8 mouse cellular contexts compared by ENCODE assay signal in genomic region chr7:16885905-16886304, GRCm38 (mm10). TPM values are rescaled to one million over a fixed set of nuclear protein-coding genes. Genes with fewer than 3 reads are reported as not detected.
DNase-seq lines count a peak whose midpoint lies in the region; ATAC-seq and TF ChIP-seq lines count a peak whose summit lies in the region.

No protein-coding gene starts in this region.

- H3K4me1 ChIP-seq in midbrain, embryonic 10.5 days, result peaks cover 20% of the 10 kb centered on the region
- peaks cover 1% of the 10 kb centered on the region; the same call in 1 of the 2 replicates for H3K4me1 ChIP-seq in midbrain, embryonic 16.5 days (ENCODE audit: control insufficient read depth, insufficient read depth, low read length)
- peaks cover 32% of the 10 kb centered on the region for H3K4me1 ChIP-seq in limb, embryonic 10.5 days
- H3K4me1 ChIP-seq in stomach, postnatal 0 days (replicated peaks; ENCODE audit: control insufficient read depth, insufficient read depth), result no peaks in the 10 kb centered on the region; the same call in 1 of the 2 replicates

- H3K9me3 ChIP-seq in midbrain, embryonic 10.5 days (replicated peaks), result peaks cover 24% of the 10 kb centered on the region
- H3K9me3 ChIP-seq in midbrain, embryonic 16.5 days (replicated peaks; ENCODE audit: control insufficient read depth, low read length, poor library complexity, severe bottlenecking), result peaks cover 2% of the 10 kb centered on the region; the same call in 1 of the 2 replicates
- peaks cover 18% of the 10 kb centered on the region for H3K9me3 ChIP-seq in limb, embryonic 10.5 days (replicated peaks)
- peaks cover 8% of the 10 kb centered on the region for H3K9me3 ChIP-seq in stomach, postnatal 0 days (ENCODE audit: control insufficient read depth, low read length)

- H3K4me3 ChIP-seq in gastrocnemius, adult 2 months, result no peak overlapping the region
- peak overlapping the region; percentile 44 for H3K4me3 ChIP-seq in midbrain, embryonic 10.5 days
- H3K4me3 ChIP-seq in midbrain, embryonic 16.5 days (ENCODE audit: low read depth, low read length), result no peak overlapping the region
- H3K4me3 ChIP-seq in limb, embryonic 10.5 days, result peak overlapping the region; percentile 29
- H3K4me3 ChIP-seq in stomach, postnatal 0 days (ENCODE audit: low read depth, low read length), result no peak overlapping the region

- H3K36me3 ChIP-seq in midbrain, embryonic 10.5 days, result peaks cover 58% of the 10 kb centered on the region
- peaks cover 25% of the 10 kb centered on the region for H3K36me3 ChIP-seq in midbrain, embryonic 16.5 days (ENCODE audit: control insufficient read depth, insufficient read depth, low read length)
- peaks cover 88% of the 10 kb centered on the region for H3K36me3 ChIP-seq in limb, embryonic 10.5 days
- H3K36me3 ChIP-seq in stomach, postnatal 0 days (ENCODE audit: control insufficient read depth, insufficient read depth, low read length), result peaks cover 15% of the 10 kb centered on the region

- DNase-seq in gastrocnemius, adult 2 months, result peak; percentile 19
- no peak for DNase-seq in gastrocnemius, adult 18-20 months (ENCODE audit: low spot score)
- no peak for DNase-seq in midbrain, embryonic 10.5 days (ENCODE audit: low spot score)
- DNase-seq in limb, embryonic 10.5 days (ENCODE audit: low spot score), result no peak
- no peak for DNase-seq in stomach, postnatal 0 days (ENCODE audit: low spot score)
- DNase-seq in gastrocnemius, postnatal 14 days, result no peak
- no peak for DNase-seq in adrenal gland, postnatal 36 days

- H3K27me3 ChIP-seq in midbrain, embryonic 10.5 days (ENCODE audit: low read depth, poor library complexity, severe bottlenecking), result peaks cover 92% of the 10 kb centered on the region
- H3K27me3 ChIP-seq in midbrain, embryonic 16.5 days (ENCODE audit: control insufficient read depth, insufficient read depth, low read depth, low read length), result peaks cover 31% of the 10 kb centered on the region
- peaks cover 31% of the 10 kb centered on the region for H3K27me3 ChIP-seq in limb, embryonic 10.5 days (ENCODE audit: low read depth, poor library complexity, severe bottlenecking)
- no peaks in the 10 kb centered on the region for H3K27me3 ChIP-seq in stomach, postnatal 0 days (ENCODE audit: control insufficient read depth, insufficient read depth, low read length)

- intact Hi-C loops in gastrocnemius, adult 2 months (cut with DNase I), result loop anchor here (5.0 kb wide), 1 partner anchor 74 kb away; no protein-coding TSS in a partner anchor
- intact Hi-C loops in gastrocnemius, postnatal 14 days (cut with DNase I; ENCODE audit: low total_unique reads), result no loop called here

- no peak for TF ChIP-seq EP300 in stomach, postnatal 0 days (optimal IDR thresholded peaks at IDR 0.05)

- TF ChIP-seq CTCF in gastrocnemius, adult 2 months (IDR thresholded peaks at IDR 0.05), result no peak
- TF ChIP-seq CTCF in stomach, postnatal 0 days (IDR thresholded peaks at IDR 0.05; ENCODE audit: low read depth), result no peak

- no peak for ATAC-seq in midbrain, embryonic 16.5 days
- ATAC-seq in stomach, postnatal 0 days (ENCODE audit: low FRiP score, low TSS enrichment), result no peak

- no peak overlapping the region for H3K27ac ChIP-seq in gastrocnemius, adult 2 months
- H3K27ac ChIP-seq in midbrain, embryonic 10.5 days (replicated peaks), result 0 out of 2 replicates have a peak overlapping the region, but pooled peaks have one; percentile 49
- H3K27ac ChIP-seq in midbrain, embryonic 16.5 days (ENCODE audit: low read length), result no peak overlapping the region
- peak overlapping the region; percentile 80 for H3K27ac ChIP-seq in limb, embryonic 10.5 days
- H3K27ac ChIP-seq in stomach, postnatal 0 days (replicated peaks), result no peak overlapping the region

- H3K9ac ChIP-seq in midbrain, embryonic 16.5 days (ENCODE audit: low read depth, low read length), result no peak overlapping the region
- no peak overlapping the region for H3K9ac ChIP-seq in stomach, postnatal 0 days (ENCODE audit: low read length)

- H3K4me2 ChIP-seq in midbrain, embryonic 16.5 days (ENCODE audit: low read length), result no peak overlapping the region
- H3K4me2 ChIP-seq in stomach, postnatal 0 days (replicated peaks; ENCODE audit: low read depth), result peak overlapping the region; percentile 31; the same call in 1 of the 2 replicates

- WGBS in midbrain, embryonic 10.5 days, result 42% methylated on average over 59 of the region's 59 CpGs
- 37% methylated on average over 59 of the region's 59 CpGs for WGBS in midbrain, embryonic 16.5 days
- 49% methylated on average over 59 of the region's 59 CpGs for WGBS in limb, embryonic 10.5 days
- WGBS in stomach, postnatal 0 days, result 58% methylated on average over 59 of the region's 59 CpGs

RNA-seq across cellular contexts. Expression of gene Gng8, which starts 5.7 kb away (rescaled TPM):
- not detected for total RNA-seq in gastrocnemius, adult 2 months (2021)
- under 1 TPM; 0.37 to 0.71 TPM for total RNA-seq in gastrocnemius, adult 18-20 months (2021)
- 5.4 and 8.5 TPM in 2 replicates for polyA plus RNA-seq in midbrain, embryonic 10.5 days (2016; fragmentation: Nextera tagmentation; extraction: Ambion mirVana)
- 14.0 and 49.2 TPM in 2 replicates for polyA plus RNA-seq in midbrain, embryonic 16.5 days (2015; fragmentation: Nextera tagmentation; extraction: Ambion mirVana)
- polyA plus RNA-seq in limb, embryonic 10.5 days (2016; fragmentation: Nextera tagmentation; extraction: Ambion mirVana), result 15.4 and 18.5 TPM in 2 replicates
- polyA plus RNA-seq in stomach, postnatal 0 days (2015; fragmentation: Nextera tagmentation; extraction: Ambion mirVana), result 7.3 and 7.4 TPM in 2 replicates
- total RNA-seq in gastrocnemius, postnatal 14 days (2021), result under 1 TPM; 0.47 to 0.66 TPM
- total RNA-seq in adrenal gland, postnatal 36 days (2021), result under 1 TPM in 1 of 2 experiments, not detected in 1; 0.89 TPM

RNA-seq across cellular contexts. Expression of gene Dact3, which starts 10.8 kb away (rescaled TPM):
- 1 to 10 TPM in 1 of 2 experiments, under 1 TPM in 1; 0.99 to 1.7 TPM for total RNA-seq in gastrocnemius, adult 2 months (2021)
- total RNA-seq in gastrocnemius, adult 18-20 months (2021), result 1 to 10 TPM in 1 of 2 experiments, under 1 TPM in 1; 0.89 to 1.6 TPM
- 1.9 and 2.2 TPM in 2 replicates for polyA plus RNA-seq in midbrain, embryonic 10.5 days (2016; fragmentation: Nextera tagmentation; extraction: Ambion mirVana)
- 2.6 and 3.0 TPM in 2 replicates for polyA plus RNA-seq in midbrain, embryonic 16.5 days (2015; fragmentation: Nextera tagmentation; extraction: Ambion mirVana)
- 7.0 and 8.2 TPM in 2 replicates for polyA plus RNA-seq in limb, embryonic 10.5 days (2016; fragmentation: Nextera tagmentation; extraction: Ambion mirVana)
- 3.5 and 5.1 TPM in 2 replicates for polyA plus RNA-seq in stomach, postnatal 0 days (2015; fragmentation: Nextera tagmentation; extraction: Ambion mirVana)
- total RNA-seq in gastrocnemius, postnatal 14 days (2021), result 1 to 10 TPM; 3.9 to 7.1 TPM
- total RNA-seq in adrenal gland, postnatal 36 days (2021), result 1 to 10 TPM; 2.4 to 3.6 TPM

RNA-seq across cellular contexts. Expression of gene Ptgir, which starts 20.4 kb away (rescaled TPM):
- total RNA-seq in gastrocnemius, adult 2 months (2021), result under 1 TPM; 0.67 to 0.79 TPM
- 1 to 10 TPM in 1 of 2 experiments, under 1 TPM in 1; 0.39 to 2.2 TPM for total RNA-seq in gastrocnemius, adult 18-20 months (2021)
- polyA plus RNA-seq in midbrain, embryonic 10.5 days (2016; fragmentation: Nextera tagmentation; extraction: Ambion mirVana), result 0.17 and 0.56 TPM in 2 replicates
- 0.22 and 0.23 TPM in 2 replicates for polyA plus RNA-seq in midbrain, embryonic 16.5 days (2015; fragmentation: Nextera tagmentation; extraction: Ambion mirVana)
- 0.18 and 0.43 TPM in 2 replicates for polyA plus RNA-seq in limb, embryonic 10.5 days (2016; fragmentation: Nextera tagmentation; extraction: Ambion mirVana)
- polyA plus RNA-seq in stomach, postnatal 0 days (2015; fragmentation: Nextera tagmentation; extraction: Ambion mirVana), result 1.5 and 1.6 TPM in 2 replicates
- total RNA-seq in gastrocnemius, postnatal 14 days (2021), result 1 to 10 TPM; 1.6 to 2.6 TPM
- 1 to 10 TPM; 1.2 to 2.0 TPM for total RNA-seq in adrenal gland, postnatal 36 days (2021)

RNA-seq across cellular contexts. Expression of gene Calm3, which starts 38.0 kb away (rescaled TPM):
- total RNA-seq in gastrocnemius, adult 2 months (2021), result 100 to 1,000 TPM; 290 to 400 TPM
- 100 to 1,000 TPM; 334 to 349 TPM for total RNA-seq in gastrocnemius, adult 18-20 months (2021)
- polyA plus RNA-seq in midbrain, embryonic 10.5 days (2016; fragmentation: Nextera tagmentation; extraction: Ambion mirVana), result 174 and 180 TPM in 2 replicates
- polyA plus RNA-seq in midbrain, embryonic 16.5 days (2015; fragmentation: Nextera tagmentation; extraction: Ambion mirVana), result 405 and 443 TPM in 2 replicates
- 127 and 134 TPM in 2 replicates for polyA plus RNA-seq in limb, embryonic 10.5 days (2016; fragmentation: Nextera tagmentation; extraction: Ambion mirVana)
- polyA plus RNA-seq in stomach, postnatal 0 days (2015; fragmentation: Nextera tagmentation; extraction: Ambion mirVana), result 49.1 and 58.7 TPM in 2 replicates
- 100 to 1,000 TPM; 247 to 276 TPM for total RNA-seq in gastrocnemius, postnatal 14 days (2021)
- total RNA-seq in adrenal gland, postnatal 36 days (2021), result 100 to 1,000 TPM; 232 to 251 TPM

RNA-seq across cellular contexts. Expression of gene Prkd2, which starts 43.2 kb away (rescaled TPM):
- 1 to 10 TPM; 3.9 to 8.2 TPM for total RNA-seq in gastrocnemius, adult 2 months (2021)
- 1 to 10 TPM; 4.9 to 5.9 TPM for total RNA-seq in gastrocnemius, adult 18-20 months (2021)
- polyA plus RNA-seq in midbrain, embryonic 10.5 days (2016; fragmentation: Nextera tagmentation; extraction: Ambion mirVana), result 11.1 and 11.8 TPM in 2 replicates
- 6.0 and 6.9 TPM in 2 replicates for polyA plus RNA-seq in midbrain, embryonic 16.5 days (2015; fragmentation: Nextera tagmentation; extraction: Ambion mirVana)
- polyA plus RNA-seq in limb, embryonic 10.5 days (2016; fragmentation: Nextera tagmentation; extraction: Ambion mirVana), result 15.0 and 15.6 TPM in 2 replicates
- 7.5 and 8.8 TPM in 2 replicates for polyA plus RNA-seq in stomach, postnatal 0 days (2015; fragmentation: Nextera tagmentation; extraction: Ambion mirVana)
- 10 to 100 TPM in 1 of 2 experiments, 1 to 10 TPM in 1; 8.5 to 11.8 TPM for total RNA-seq in gastrocnemius, postnatal 14 days (2021)
- total RNA-seq in adrenal gland, postnatal 36 days (2021), result 10 to 100 TPM; 16.9 to 17.2 TPM

Comparison
In these comparisons a context has a peak if more than half of its experiments do, and no peak if none do; other contexts are left out.
1. H3K27ac ChIP-seq: peak in midbrain, embryonic 10.5 days (single experiment) and limb, embryonic 10.5 days (single experiment); none in gastrocnemius, adult 2 months (single experiment), midbrain, embryonic 16.5 days (single experiment) and stomach, postnatal 0 days (single experiment).
2. H3K4me3 ChIP-seq: peak in midbrain, embryonic 10.5 days (single experiment) and limb, embryonic 10.5 days (single experiment); none in gastrocnemius, adult 2 months (single experiment), midbrain, embryonic 16.5 days (single experiment) and stomach, postnatal 0 days (single experiment).